Mouse (Mus musculus) heart, embryonic 10.5 days (tissue): Measurements from ENCODE around the gene Svip. TPM values are rescaled to one million over a fixed set of nuclear protein-coding genes. Genes with fewer than 3 reads are reported as not detected.
A peak's percentile ranks its signal among the peaks of the same experiment; 100 is the strongest.

Experiments used
- DNase-seq: peaks from one replicate; pipeline ENCODE4 v3.0.0-alpha.2; 2017; ENCODE audit warnings: low spot score
- H3K27ac ChIP-seq: fragments of 300-500 bp; sonication (generic); 2 replicates; pipeline ENCODE4 v1.5.1; 2016; ENCODE audit warnings: mild to moderate bottlenecking
- H3K27me3 ChIP-seq: fragments of 300-500 bp; sonication (generic); 2 replicates; pipeline ENCODE4 v1.6.1; 2016; ENCODE audit warnings: mild to moderate bottlenecking; ENCODE audit not compliant: poor library complexity, insufficient read depth, severe bottlenecking
- H3K36me3 ChIP-seq: fragments of 300-500 bp; sonication (generic); 2 replicates; pipeline ENCODE4 v1.6.1; 2016; ENCODE audit warnings: mild to moderate bottlenecking, moderate library complexity
- H3K4me1 ChIP-seq: fragments of 300-500 bp; sonication (generic); 2 replicates; pipeline ENCODE4 v1.6.1; 2016; ENCODE audit warnings: mild to moderate bottlenecking
- H3K4me3 ChIP-seq: fragments of 300-500 bp; sonication (generic); 2 replicates; pipeline ENCODE4 v1.5.1; 2016; ENCODE audit warnings: mild to moderate bottlenecking, moderate library complexity
- H3K9me3 ChIP-seq: fragments of 300-500 bp; sonication (generic); 2 replicates; pipeline ENCODE4 v1.6.1; 2016; ENCODE audit warnings: mild to moderate bottlenecking, moderate library complexity
- WGBS: fragments of 180-500 bp; shearing (Covaris S2); methylation state at CpG from one replicate; pipeline ENCODE4 v1.1.7; 2016; 5-methylcytosine and 5-hydroxymethylcytosine counted together
- polyA plus RNA-seq: library from polyadenylated mRNA; unstranded; fragments of >200 nt; fragmentation: Nextera tagmentation; extraction: Ambion mirVana; gene quantifications from 2 replicates; pipeline ENCODE4 v1.2.1, GENCODE M21; 2016

Gene Svip
- polyA plus RNA-seq, result 10.2 and 19.4 TPM in 2 replicates

GRCm38 (mm10) chr7:52005511-52006295 is at the start of gene Svip:
Svip (minus strand) TSS chr7:52006018.
- Histone ChIP-seq H3K36me3 (no peaks in the 10 kb centered on the region), H3K9me3 (no peaks in the 10 kb centered on the region), H3K4me3 (peak within 1 kb of the TSS; percentile 75), H3K27me3 (0 out of 2 replicates have a peak, but pooled peaks cover 3% of the 10 kb centered on the region), H3K27ac (peak within 1 kb of the TSS; percentile 86), H3K4me1 (peaks cover 5% of the 10 kb centered on the region; the same call in 1 of the 2 replicates)
- under 1% methylated on average over 43 of the region's 47 CpGs for WGBS
- peak; percentile 98 for DNase-seq

GRCm38 (mm10) chr7:52037600-52038582 is 32.1 kb upstream of the Svip start:
- H3K27ac ChIP-seq, result no peak overlapping the region
- WGBS, result 46% methylated on average over 8 of the region's 8 CpGs
- no peaks in the 10 kb centered on the region for H3K9me3 ChIP-seq
- H3K27me3 ChIP-seq, result no peaks in the 10 kb centered on the region
- H3K36me3 ChIP-seq, result no peaks in the 10 kb centered on the region
- DNase-seq, result no peak
- no peaks in the 10 kb centered on the region for H3K4me1 ChIP-seq
- H3K4me3 ChIP-seq, result no peak overlapping the region

- Histone ChIP-seq H3K27ac (no peak overlapping the region), H3K4me3 (no peak overlapping the region), H3K9me3 (no peaks in the 10 kb centered on the region), H3K4me1 (no peaks in the 10 kb centered on the region), H3K36me3 (no peaks in the 10 kb centered on the region), H3K27me3 (no peaks in the 10 kb centered on the region)
- WGBS, result 90% methylated on average over 5 of the region's 5 CpGs
- no peak for DNase-seq
Measured at GRCm38 (mm10) chr7:52024050-52024626, 18.3 kb upstream of the Svip start.

GRCm38 (mm10) chr7:52022039-52022438 is 16.2 kb upstream of the Svip start:
- Histone ChIP-seq H3K27ac (no peak overlapping the region), H3K36me3 (no peaks in the 10 kb centered on the region), H3K9me3 (no peaks in the 10 kb centered on the region), H3K27me3 (no peaks in the 10 kb centered on the region), H3K4me1 (no peaks in the 10 kb centered on the region), H3K4me3 (no peak overlapping the region)
- WGBS, result 51% methylated on average over 4 of the region's 4 CpGs
- no peak for DNase-seq

- 71% methylated on average over 3 of the region's 3 CpGs for WGBS
- H3K36me3 ChIP-seq, result no peaks in the 10 kb centered on the region
- DNase-seq, result no peak
Measured at GRCm38 (mm10) chr7:52015628-52016027, 9.8 kb upstream of the Svip start, which contains the start of gene 1700015G11Rik. 1700015G11Rik (minus strand) TSS chr7:52015728.

GRCm38 (mm10) chr7:52015180-52015579 is 9.4 kb upstream of the Svip start:
- no peak overlapping the region for H3K4me3 ChIP-seq
- no peaks in the 10 kb centered on the region for H3K36me3 ChIP-seq
- no peaks in the 10 kb centered on the region for H3K4me1 ChIP-seq
- DNase-seq, result no peak
- no peaks in the 10 kb centered on the region for H3K27me3 ChIP-seq
- H3K9me3 ChIP-seq, result no peaks in the 10 kb centered on the region
- no peak overlapping the region for H3K27ac ChIP-seq
- WGBS, result 87% methylated on average over 1 of the region's 1 CpGs

More at GRCm38 (mm10) chr7:52015628-52016027, 9.8 kb upstream of the Svip start, which contains the start of gene 1700015G11Rik:
- H3K4me1 ChIP-seq, result no peaks in the 10 kb centered on the region
- no peak within 1 kb of the TSS for H3K27ac ChIP-seq
- no peaks in the 10 kb centered on the region for H3K27me3 ChIP-seq
- H3K9me3 ChIP-seq, result no peaks in the 10 kb centered on the region
- no peak within 1 kb of the TSS for H3K4me3 ChIP-seq

GRCm38 (mm10) chr7:52013457-52013856 is 7.6 kb upstream of the Svip start:
- Histone ChIP-seq H3K27ac (no peak overlapping the region), H3K27me3 (no peaks in the 10 kb centered on the region), H3K36me3 (no peaks in the 10 kb centered on the region), H3K4me3 (no peak overlapping the region), H3K9me3 (no peaks in the 10 kb centered on the region), H3K4me1 (no peaks in the 10 kb centered on the region)
- WGBS, result 77% methylated on average over 7 of the region's 7 CpGs
- DNase-seq, result no peak

GRCm38 (mm10) chr7:52007138-52007537 is 1.3 kb upstream of the Svip start:
- no peak overlapping the region for H3K4me3 ChIP-seq
- H3K36me3 ChIP-seq, result no peaks in the 10 kb centered on the region
- H3K27me3 ChIP-seq, result 0 out of 2 replicates have a peak, but pooled peaks cover 3% of the 10 kb centered on the region
- no peak for DNase-seq
- H3K27ac ChIP-seq, result no peak overlapping the region
- peaks cover 5% of the 10 kb centered on the region; the same call in 1 of the 2 replicates for H3K4me1 ChIP-seq
- H3K9me3 ChIP-seq, result no peaks in the 10 kb centered on the region
- WGBS, result 72% methylated on average over 2 of the region's 2 CpGs

GRCm38 (mm10) chr7:52006296-52006630 is 445 bp upstream of the Svip start:
- Histone ChIP-seq H3K36me3 (no peaks in the 10 kb centered on the region), H3K4me3 (peak overlapping the region; percentile 75), H3K4me1 (peaks cover 5% of the 10 kb centered on the region; the same call in 1 of the 2 replicates), H3K27me3 (0 out of 2 replicates have a peak, but pooled peaks cover 3% of the 10 kb centered on the region), H3K9me3 (no peaks in the 10 kb centered on the region), H3K27ac (peak overlapping the region; percentile 86)
- no peak for DNase-seq
- 6% methylated on average over 9 of the region's 9 CpGs for WGBS

- no peak for DNase-seq
- no peak overlapping the region for H3K4me3 ChIP-seq
- 57% methylated on average over 3 of the region's 3 CpGs for whole genome bisulfite sequencing
- no peaks in the 10 kb centered on the region for H3K36me3 ChIP-seq
- no peaks in the 10 kb centered on the region for H3K9me3 ChIP-seq
- H3K4me1 ChIP-seq, result peaks cover 11% of the 10 kb centered on the region; the same call in 1 of the 2 replicates
- peak overlapping the region; percentile 22; the same call in 1 of the 2 replicates for H3K27ac ChIP-seq
- H3K27me3 ChIP-seq, result no peaks in the 10 kb centered on the region; the same call in 1 of the 2 replicates
Measured at GRCm38 (mm10) chr7:51991020-51991419, 14.8 kb downstream of the Svip start.

GRCm38 (mm10) chr7:51986909-51987308 is 18.9 kb downstream of the Svip start:
- no peaks in the 10 kb centered on the region for H3K9me3 ChIP-seq
- DNase-seq, result no peak
- WGBS, result 52% methylated on average over 6 of the region's 6 CpGs
- peaks cover 23% of the 10 kb centered on the region; the same call in 1 of the 2 replicates for H3K4me1 ChIP-seq
- H3K27ac ChIP-seq, result no peak overlapping the region
- no peaks in the 10 kb centered on the region for H3K36me3 ChIP-seq
- H3K4me3 ChIP-seq, result no peak overlapping the region
- H3K27me3 ChIP-seq, result no peaks in the 10 kb centered on the region; the same call in 1 of the 2 replicates

GRCm38 (mm10) chr7:51985763-51986162 is 20.1 kb downstream of the Svip start:
- Histone ChIP-seq H3K4me1 (peaks cover 28% of the 10 kb centered on the region), H3K36me3 (no peaks in the 10 kb centered on the region), H3K4me3 (no peak overlapping the region), H3K9me3 (no peaks in the 10 kb centered on the region), H3K27me3 (no peaks in the 10 kb centered on the region; the same call in 1 of the 2 replicates), H3K27ac (no peak overlapping the region)
- 75% methylated on average over 6 of the region's 6 CpGs for WGBS
- no peak for DNase-seq
